Mouse (Mus musculus) embryonic fibroblast, embryonic 13.5 days (primary cell): ENCODE measurements around the gene Asna1. TPM values are rescaled to one million over a fixed set of nuclear protein-coding genes. Genes with fewer than 3 reads are reported as not detected.

Experiments
- H3K27ac ChIP-seq: 2 replicates; pipeline ENCODE4 v1.5.1; 2012; ENCODE audit warnings: low read length, control low read depth, inconsistent platforms; ENCODE audit not compliant: insufficient read depth
- H3K4me1 ChIP-seq: 2 replicates; pipeline ENCODE4 v1.6.1; 2011; ENCODE audit warnings: low read length; ENCODE audit not compliant: control insufficient read depth, insufficient read depth
- H3K4me3 ChIP-seq: 2 replicates; pipeline ENCODE4 v1.5.1; 2011; ENCODE audit warnings: mild to moderate bottlenecking, control low read depth, low read length; ENCODE audit not compliant: insufficient read depth
- CTCF ChIP-seq: IDR thresholded peaks from 2 replicates; pipeline ENCODE4 v1.5.1; 2011; ENCODE audit warnings: mild to moderate bottlenecking, control low read depth, low read length, moderate library complexity, borderline replicate concordance; ENCODE audit not compliant: insufficient read depth
- POLR2A ChIP-seq: IDR thresholded peaks from 2 replicates; pipeline ENCODE4 v1.6.1; 2011; ENCODE audit warnings: low read depth, mild to moderate bottlenecking, control low read depth, low read length, moderate library complexity
- polyA plus RNA-seq: library from polyadenylated mRNA; stranded (reverse); fragments of >200 nt; gene quantifications from 2 replicates; pipeline ENCODE4 v1.2.4, GENCODE M21; 2011; ENCODE audit warnings: low read depth; ENCODE audit not compliant: missing spikeins, insufficient read length

The Asna1 gene
- polyA plus RNA-seq, 1 experiment = 73.2 TPM

DNA sequence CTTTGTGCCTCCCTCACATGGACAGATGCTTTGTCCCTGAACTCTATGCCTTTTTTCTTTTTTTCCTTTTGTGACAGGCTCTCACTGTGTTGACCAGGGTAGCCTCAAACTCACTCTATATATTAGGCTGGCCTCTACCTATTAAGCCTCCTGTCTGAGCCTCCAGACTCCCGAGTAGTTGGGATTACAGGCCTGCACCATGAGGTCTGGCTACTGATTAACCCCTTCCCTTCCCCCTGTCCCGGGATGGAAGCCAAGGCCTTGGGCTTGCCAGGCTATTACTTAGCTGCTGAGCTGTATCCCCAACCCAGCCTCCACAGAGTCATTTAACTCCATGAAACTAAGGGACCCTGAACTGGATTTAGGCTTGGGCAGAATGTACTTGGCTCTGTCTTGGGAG is 40.1 kb upstream of the Asna1 start:
- no peak overlapping the region for H3K27ac ChIP-seq
- no peaks in the 10 kb centered on the region; the same call in 1 of the 2 replicates for H3K4me1 ChIP-seq
- no peak overlapping the region for H3K4me3 ChIP-seq
- TF ChIP-seq CTCF (no peak), POLR2A (no peak)

DNA sequence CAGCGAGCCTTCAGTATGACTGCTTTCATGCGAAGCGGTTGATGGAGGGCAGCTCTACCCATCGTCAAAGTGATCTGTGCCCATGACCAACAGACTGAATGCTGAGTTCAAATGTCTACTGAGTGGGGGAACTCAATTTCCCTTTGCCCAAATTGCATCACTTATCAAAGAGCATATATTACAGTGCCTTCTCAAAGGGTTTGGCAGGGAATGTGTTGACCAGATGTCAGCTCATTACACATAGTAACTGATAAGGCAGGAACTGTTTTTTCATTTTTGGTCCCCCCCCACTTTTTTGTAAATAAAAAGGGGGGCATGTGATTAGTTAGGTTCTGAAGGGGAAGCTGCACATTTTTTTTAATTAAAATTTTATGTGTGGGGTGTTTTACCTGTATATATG is 37.5 kb upstream of the Asna1 start:
- no peak overlapping the region for H3K4me3 ChIP-seq
- TF ChIP-seq CTCF (no peak), POLR2A (no peak)
- no peak overlapping the region for H3K27ac ChIP-seq
- H3K4me1 ChIP-seq = no peaks in the 10 kb centered on the region; the same call in 1 of the 2 replicates

DNA sequence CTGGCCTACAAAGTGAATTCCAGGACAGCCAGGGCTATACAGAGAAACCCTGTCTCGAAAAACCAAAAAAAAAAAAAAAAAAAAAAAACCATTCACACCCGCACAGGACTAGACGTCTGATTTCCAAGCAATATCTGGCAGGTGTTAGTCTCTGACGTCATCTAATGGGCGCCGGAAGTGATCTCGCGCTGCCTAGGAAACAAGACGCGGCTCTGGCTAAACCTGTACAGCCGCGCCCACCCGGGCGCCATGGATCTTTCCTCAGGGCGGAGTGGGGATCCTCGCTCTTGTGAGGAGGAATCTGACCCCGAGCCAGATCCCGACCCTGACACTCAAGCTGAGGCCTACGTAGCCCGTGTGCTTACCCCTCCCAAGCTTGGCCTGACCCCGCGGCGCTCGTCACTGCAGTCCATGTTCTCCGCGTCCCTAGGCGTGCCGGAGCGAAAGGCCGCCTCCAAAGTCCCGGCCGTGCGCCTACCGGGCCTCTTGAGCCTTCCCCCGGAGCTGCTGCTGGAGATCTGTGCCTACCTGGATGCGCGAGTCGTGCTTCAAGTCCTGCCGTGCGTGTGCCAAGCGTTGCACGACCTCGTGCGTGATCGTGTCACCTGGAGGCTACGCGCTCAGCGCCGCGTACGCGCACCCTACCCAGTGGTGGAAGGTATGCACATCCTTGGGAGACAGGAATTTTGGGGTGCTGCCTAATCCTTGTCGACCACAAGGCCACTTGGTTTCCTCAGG is 35.0 kb upstream of the Asna1 start, which contains the start of gene Fbxw9:
Gene Fbxw9, plus strand, starts transcription at position 177 of the 738 bp plus-strand sequence.
- peak within 1 kb of the TSS; percentile 55; the same call in 1 of the 2 replicates for H3K27ac ChIP-seq
- peak within 1 kb of the TSS; percentile 73 for H3K4me3 ChIP-seq
- TF ChIP-seq POLR2A (peak; percentile 43), CTCF (no peak)
- H3K4me1 ChIP-seq = no peaks in the 10 kb centered on the region; the same call in 1 of the 2 replicates

DNA sequence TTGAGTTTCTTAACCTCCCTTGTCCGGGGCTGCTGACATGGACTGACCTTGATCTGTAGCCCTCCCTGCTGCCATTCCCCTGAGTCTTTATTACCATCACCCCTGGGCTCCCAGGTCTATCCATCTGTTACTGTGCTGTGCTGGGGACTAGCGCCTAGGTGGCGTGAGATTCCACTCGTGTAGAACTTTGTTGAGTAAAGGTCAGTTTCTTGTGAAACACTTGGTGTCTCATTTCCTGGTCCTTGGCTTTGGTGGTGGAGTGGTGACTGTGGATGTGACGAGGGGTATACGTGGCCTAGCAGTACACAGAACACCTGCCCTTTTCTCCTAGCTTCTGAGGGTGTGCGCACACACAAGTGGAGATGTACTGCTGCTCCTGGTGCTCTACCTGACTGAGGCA is 32.3 kb upstream of the Asna1 start:
- H3K4me3 ChIP-seq = no peak overlapping the region
- TF ChIP-seq CTCF (no peak), POLR2A (no peak)
- H3K27ac ChIP-seq = no peak overlapping the region
- no peaks in the 10 kb centered on the region; the same call in 1 of the 2 replicates for H3K4me1 ChIP-seq

DNA sequence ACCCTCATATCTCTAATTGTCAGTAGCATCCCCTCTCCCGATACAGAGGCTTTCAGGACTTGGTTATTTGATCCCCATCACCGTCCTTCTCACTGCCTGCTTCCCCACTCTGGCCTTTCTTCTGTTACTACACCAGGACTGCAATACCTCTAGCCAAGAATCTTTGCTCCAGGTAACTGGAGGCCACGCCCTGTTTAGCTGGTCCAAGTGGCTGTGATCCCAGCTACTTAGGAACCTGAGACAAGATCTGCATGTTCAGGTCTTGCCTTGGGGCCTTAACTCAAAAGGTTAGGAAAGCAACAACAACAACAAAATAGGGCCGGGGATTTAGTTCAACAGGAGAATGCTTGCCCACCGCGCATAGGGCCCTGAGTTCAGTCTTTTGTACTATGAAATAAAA is 18.5 kb upstream of the Asna1 start:
- Histone ChIP-seq H3K4me3 (no peak overlapping the region), H3K27ac (no peak overlapping the region), H3K4me1 (peaks cover 8% of the 10 kb centered on the region; the same call in 1 of the 2 replicates)
- TF ChIP-seq POLR2A = no peak
- no peak for TF ChIP-seq CTCF

DNA sequence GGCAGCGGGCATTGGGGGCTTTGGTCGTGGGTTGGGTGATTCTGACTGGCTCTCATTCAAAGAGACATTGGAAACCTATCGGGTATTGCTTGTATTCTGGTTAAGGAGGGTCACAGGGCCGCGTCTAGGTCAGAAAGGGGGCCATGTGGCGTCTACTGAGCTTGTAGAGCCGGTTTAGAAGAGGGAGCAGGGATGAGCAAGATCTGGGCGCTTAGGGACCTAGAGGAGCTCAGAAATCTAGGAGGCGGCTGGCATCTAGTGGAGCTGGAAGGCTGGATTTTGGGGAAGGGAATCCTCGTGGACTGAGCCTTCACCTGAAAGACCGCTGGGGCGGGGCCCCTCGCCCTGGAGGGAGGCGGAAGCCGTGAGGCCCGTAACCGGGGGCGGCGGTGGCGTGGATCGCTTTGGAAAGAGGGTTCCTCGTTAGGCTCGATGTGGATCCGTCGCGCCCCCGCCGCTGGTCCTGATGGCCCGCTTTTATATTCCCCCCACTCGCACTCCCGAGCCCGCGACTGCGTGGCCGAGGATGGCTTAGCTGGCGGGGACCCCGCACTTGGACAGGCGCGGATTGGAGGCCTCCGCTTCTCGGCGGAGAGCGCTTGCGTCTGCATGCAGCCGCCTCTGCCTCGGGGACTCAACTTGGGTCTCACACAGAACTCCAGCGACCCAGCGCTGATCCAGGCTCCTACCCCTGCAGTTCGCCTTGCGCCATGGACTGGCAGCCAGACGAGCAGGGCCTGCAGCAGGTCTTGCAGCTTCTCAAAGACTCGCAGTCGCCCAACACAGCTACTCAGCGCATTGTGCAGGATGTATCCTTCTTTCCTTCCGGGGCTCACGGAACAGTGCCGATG is 12.8 kb upstream of the Asna1 start:
- TF ChIP-seq POLR2A (peak; percentile 30; the same call in 1 of the 2 replicates), CTCF (no peak)
- Histone ChIP-seq H3K4me3 (peak overlapping the region; percentile 99), H3K27ac (peak overlapping the region; percentile 80), H3K4me1 (peaks cover 18% of the 10 kb centered on the region)

DNA sequence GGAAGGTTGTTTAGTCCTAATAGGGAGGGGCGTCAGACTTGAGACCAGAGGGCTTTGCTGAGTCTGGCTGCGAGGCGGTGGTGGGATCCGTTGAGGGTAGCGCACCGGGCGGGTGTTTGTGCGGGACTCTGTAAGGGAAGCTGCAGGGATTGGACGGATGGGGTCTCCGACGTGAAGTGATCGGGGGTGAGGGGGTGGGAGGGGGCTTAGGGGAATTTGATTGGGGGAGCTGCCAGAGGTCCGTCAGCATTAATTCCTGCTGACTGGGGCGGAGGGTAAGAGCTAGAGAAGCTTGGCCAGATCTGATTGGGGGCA is 12.2 kb upstream of the Asna1 start:
- Histone ChIP-seq H3K4me3 (peak overlapping the region; percentile 99), H3K27ac (peak overlapping the region; percentile 91), H3K4me1 (peaks cover 19% of the 10 kb centered on the region)
- TF ChIP-seq POLR2A (no peak; the same call in 1 of the 2 replicates), CTCF (no peak)

DNA sequence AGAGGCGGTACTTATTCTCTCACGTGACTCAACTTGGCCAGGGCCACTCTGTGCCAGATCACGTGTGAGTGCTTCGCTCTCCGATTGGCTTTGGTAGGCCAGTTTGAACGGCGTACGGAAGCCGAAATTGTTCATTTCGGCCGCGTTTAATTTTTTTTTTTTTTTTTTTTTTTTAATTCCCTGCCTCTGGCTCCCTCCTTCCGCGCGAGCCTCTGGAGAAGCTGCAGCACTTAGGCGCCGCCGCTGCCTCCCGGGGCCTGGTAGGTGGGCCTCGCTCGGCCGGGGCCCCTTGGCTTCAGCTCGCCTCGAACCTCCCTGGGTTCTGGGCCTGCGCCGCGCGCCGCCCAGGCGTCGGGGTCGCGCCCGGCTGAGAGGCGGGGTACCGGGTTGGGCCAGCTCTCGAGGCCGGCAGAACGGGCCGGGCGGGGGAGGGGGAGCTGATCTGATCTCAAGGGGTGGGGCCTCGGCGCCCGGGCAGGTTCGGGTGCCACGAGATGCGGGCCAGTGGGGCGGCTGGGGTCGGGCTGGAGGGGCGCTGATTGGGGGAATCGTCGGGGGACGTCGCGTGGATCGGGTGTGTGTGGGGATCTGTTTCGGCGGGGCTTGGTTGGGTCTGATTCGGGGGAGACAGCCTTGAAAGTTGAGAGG is 11.8 kb upstream of the Asna1 start, which contains the start of gene Tnpo2:
Gene Tnpo2, plus strand, starts transcription at position 198 of the 648 bp plus-strand sequence.
- Histone ChIP-seq H3K4me1 (peaks cover 19% of the 10 kb centered on the region), H3K27ac (peak within 1 kb of the TSS; percentile 96), H3K4me3 (peak within 1 kb of the TSS; percentile 99)
- TF ChIP-seq CTCF = no peak
- peak; percentile 69; the same call in 1 of the 2 replicates for TF ChIP-seq POLR2A

DNA sequence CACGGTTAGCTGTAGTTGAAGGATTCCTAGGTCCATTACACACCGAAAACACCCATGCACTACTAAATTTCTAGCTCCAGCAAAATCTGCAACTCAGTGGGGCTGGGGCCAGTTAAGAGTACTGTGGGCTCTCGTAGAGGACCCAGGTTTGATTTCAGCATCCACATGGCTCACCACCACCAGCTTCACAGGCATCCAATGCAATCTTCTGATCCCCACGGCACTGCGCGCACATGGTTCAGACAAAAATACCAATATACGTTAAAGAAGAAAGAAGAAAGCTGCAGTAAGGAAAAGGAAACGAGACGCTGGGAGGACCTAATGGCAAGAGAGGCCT is 11.3 kb upstream of the Asna1 start:
- H3K4me3 ChIP-seq = peak overlapping the region; percentile 79
- peak overlapping the region; percentile 91 for H3K27ac ChIP-seq
- TF ChIP-seq POLR2A (peak; percentile 66), CTCF (no peak)
- peaks cover 19% of the 10 kb centered on the region for H3K4me1 ChIP-seq
